Mouse (Mus musculus) right cerebral cortex, adult 2 months (tissue): ENCODE data around the gene Sirt4.

Experiments used
- DNase-seq, 2 experiments: peaks; one replicate each; pipeline ENCODE4 v3.0.0; 2021 to 2022; ENCODE audit warnings: low spot score in 2 of 2

Gene Sirt4

GRCm38 (mm10) chr5:115434853-115435754 is 49.4 kb downstream of the Sirt4 start:
- DNase-seq = no peak

GRCm38 (mm10) chr5:115434280-115434852 is 50.2 kb downstream of the Sirt4 start:
- DNase-seq = no peak

- DNase-seq = no peak
Measured at GRCm38 (mm10) chr5:115433191-115433590, 51.3 kb downstream of the Sirt4 start.

GRCm38 (mm10) chr5:115432395-115432794 is 52.1 kb downstream of the Sirt4 start:
- DNase-seq = no peak

GRCm38 (mm10) chr5:115431898-115432259 is 52.6 kb downstream of the Sirt4 start:
- no peak for DNase-seq

- DNase-seq = no peak
Measured at GRCm38 (mm10) chr5:115431061-115431897, 53.2 kb downstream of the Sirt4 start.

GRCm38 (mm10) chr5:115430187-115430960 is 54.2 kb downstream of the Sirt4 start:
- DNase-seq = no peak

GRCm38 (mm10) chr5:115429359-115430186 is 55.0 kb downstream of the Sirt4 start, which contains the start of gene Msi1:
TSS of gene Msi1 (plus strand) at chr5:115429599.
- no peak for DNase-seq

- DNase-seq = no peak
Measured at GRCm38 (mm10) chr5:115428831-115429358, 55.6 kb downstream of the Sirt4 start.
